Mouse (Mus musculus): Measurements from ENCODE around the gene Taf3. TPM values are rescaled to one million over a fixed set of nuclear protein-coding genes. Genes with fewer than 3 reads are reported as not detected.
A peak's percentile ranks its signal among the peaks of the same experiment; 100 is the strongest.

Taf3 gene
- polyA plus RNA-seq, 2 experiments = 9.2 to 12.4 TPM

DNA sequence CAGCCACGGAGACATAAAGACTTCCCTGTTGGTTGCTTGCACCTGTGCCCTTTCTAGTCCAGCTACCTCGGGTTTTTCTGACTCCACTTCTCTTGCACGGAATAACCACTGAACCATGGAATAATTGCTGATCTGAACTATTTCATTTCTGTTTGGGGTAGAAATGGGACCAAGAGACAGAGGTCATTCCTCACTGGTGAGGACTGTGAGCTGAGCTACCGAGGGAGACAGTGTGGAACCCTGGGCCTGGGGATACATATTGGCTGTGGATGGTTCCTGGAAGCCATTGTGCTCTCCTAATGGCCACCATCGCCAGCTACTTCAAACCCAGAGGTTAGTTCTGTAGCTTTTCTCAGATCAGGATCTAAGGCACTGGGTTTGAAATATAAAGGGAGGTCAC is 157.5 kb downstream of the Taf3 start:
- H3K9me3 ChIP-seq (ENCODE audit: control insufficient read depth, low read length) = no peaks in the 10 kb centered on the region
- no peak for TF ChIP-seq POLR2A (IDR thresholded peaks at IDR 0.05; ENCODE audit: borderline replicate concordance, extremely low read depth, insufficient read depth, insufficient read length)
- ATAC-seq (ENCODE audit: low FRiP score, low read depth) (no peak), DNase-seq (ENCODE audit: low spot score) (no peak)
- H3K27me3 ChIP-seq (ENCODE audit: control insufficient read depth, insufficient read depth, low read length) = peaks cover 94% of the 10 kb centered on the region
- H3K9ac ChIP-seq (ENCODE audit: low read depth, low read length, severe bottlenecking) = no peak overlapping the region
- 0 out of 2 replicates have a peak, but pooled peaks cover 2% of the 10 kb centered on the region for H3K4me1 ChIP-seq (ENCODE audit: control insufficient read depth, insufficient read depth, low read length)
- no peak overlapping the region for H3K4me3 ChIP-seq (replicated peaks; ENCODE audit: low read length)
- H3K27ac ChIP-seq (replicated peaks; ENCODE audit: low read depth, low read length) = no peak overlapping the region
- H3K4me2 ChIP-seq (replicated peaks; ENCODE audit: low read depth, low read length, severe bottlenecking) = no peak overlapping the region
- WGBS = 2% methylated on average over 5 of the region's 5 CpGs
- no peaks in the 10 kb centered on the region for H3K36me3 ChIP-seq (ENCODE audit: control insufficient read depth, insufficient read depth, low read length)

DNA sequence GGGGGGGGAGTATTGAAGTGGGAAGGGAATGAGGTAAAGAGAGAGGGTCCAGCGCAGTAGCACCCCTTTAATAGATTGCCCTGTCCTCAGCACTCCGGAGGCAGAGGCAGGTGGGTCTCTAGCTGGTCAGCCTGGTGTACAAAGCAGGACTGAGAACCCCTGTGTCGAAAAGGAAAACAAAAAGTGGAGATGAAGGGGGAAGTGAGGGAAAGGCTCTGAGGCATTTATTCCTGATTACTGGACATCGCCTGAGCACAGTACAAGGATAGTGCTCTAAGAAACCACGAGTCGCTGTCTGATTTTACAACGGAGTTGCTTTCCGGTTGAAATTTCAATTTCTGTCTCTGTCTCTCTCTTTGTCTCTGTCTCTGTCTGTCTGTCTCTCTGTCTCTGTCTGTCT is 158.1 kb downstream of the Taf3 start:
- ATAC-seq (ENCODE audit: low FRiP score, low read depth) (no peak), DNase-seq (ENCODE audit: low spot score) (no peak)
- no peak overlapping the region for H3K27ac ChIP-seq (replicated peaks; ENCODE audit: low read depth, low read length)
- 0 out of 2 replicates have a peak, but pooled peaks cover 2% of the 10 kb centered on the region for H3K4me1 ChIP-seq (ENCODE audit: control insufficient read depth, insufficient read depth, low read length)
- WGBS = 3% methylated on average over 8 of the region's 8 CpGs
- H3K9ac ChIP-seq (ENCODE audit: low read depth, low read length, severe bottlenecking) = no peak overlapping the region
- no peaks in the 10 kb centered on the region for H3K36me3 ChIP-seq (ENCODE audit: control insufficient read depth, insufficient read depth, low read length)
- H3K4me3 ChIP-seq (replicated peaks; ENCODE audit: low read length) = no peak overlapping the region
- no peak overlapping the region for H3K4me2 ChIP-seq (replicated peaks; ENCODE audit: low read depth, low read length, severe bottlenecking)
- peaks cover 94% of the 10 kb centered on the region for H3K27me3 ChIP-seq (ENCODE audit: control insufficient read depth, insufficient read depth, low read length)
- no peaks in the 10 kb centered on the region for H3K9me3 ChIP-seq (ENCODE audit: control insufficient read depth, low read length)
- no peak for TF ChIP-seq POLR2A (IDR thresholded peaks at IDR 0.05; ENCODE audit: borderline replicate concordance, extremely low read depth, insufficient read depth, insufficient read length)

DNA sequence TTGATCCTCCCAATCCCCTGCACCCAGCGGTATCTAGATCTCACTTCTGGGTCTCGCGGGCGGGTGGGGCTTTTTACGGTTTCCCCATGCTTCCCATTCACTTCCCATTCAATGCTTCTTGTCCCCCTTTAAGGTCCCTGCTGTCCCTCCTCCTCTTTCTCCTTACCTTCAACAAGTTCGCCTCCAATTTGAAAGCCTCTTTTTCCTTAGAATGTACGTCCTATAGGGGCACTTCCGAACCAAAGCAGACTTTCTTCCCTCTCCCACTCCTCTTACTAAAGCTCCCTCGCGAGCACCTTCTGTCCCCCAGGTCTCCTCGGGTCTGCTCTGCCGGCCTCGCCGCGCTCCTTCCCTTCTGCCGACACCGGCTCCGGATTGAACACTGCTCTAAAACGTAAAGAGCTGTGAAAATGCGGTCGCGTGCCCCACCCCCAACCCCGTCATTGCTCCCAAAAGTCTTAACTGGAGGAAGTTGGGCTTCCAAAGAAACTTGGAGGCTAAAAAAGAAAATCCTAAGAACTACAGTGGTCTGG is 158.7 kb downstream of the Taf3 start, which contains the start of gene Gata3:
TSS of gene Gata3 (minus strand) at position 384 of the 533 bp plus-strand sequence.
- no peak for DNase-seq (ENCODE audit: low spot score)
- Histone ChIP-seq H3K4me2 (replicated peaks; ENCODE audit: low read depth, low read length, severe bottlenecking) (peak within 1 kb of the TSS; percentile 25; the same call in 1 of the 2 replicates), H3K36me3 (ENCODE audit: control insufficient read depth, insufficient read depth, low read length) (no peaks in the 10 kb centered on the region), H3K27ac (replicated peaks; ENCODE audit: low read depth, low read length) (no peak within 1 kb of the TSS), H3K9ac (ENCODE audit: low read depth, low read length, severe bottlenecking) (no peak within 1 kb of the TSS), H3K27me3 (ENCODE audit: control insufficient read depth, insufficient read depth, low read length) (peaks cover 94% of the 10 kb centered on the region), H3K4me3 (replicated peaks; ENCODE audit: low read length) (peak within 1 kb of the TSS; percentile 8; the same call in 1 of the 2 replicates), H3K4me1 (ENCODE audit: control insufficient read depth, insufficient read depth, low read length) (0 out of 2 replicates have a peak, but pooled peaks cover 2% of the 10 kb centered on the region), H3K9me3 (ENCODE audit: control insufficient read depth, low read length) (no peaks in the 10 kb centered on the region)
- no peak for TF ChIP-seq POLR2A (IDR thresholded peaks at IDR 0.05; ENCODE audit: borderline replicate concordance, extremely low read depth, insufficient read depth, insufficient read length)
- ATAC-seq (ENCODE audit: low FRiP score, low read depth) = no peak
- 0% methylated on average over 23 of the region's 23 CpGs for WGBS

DNA sequence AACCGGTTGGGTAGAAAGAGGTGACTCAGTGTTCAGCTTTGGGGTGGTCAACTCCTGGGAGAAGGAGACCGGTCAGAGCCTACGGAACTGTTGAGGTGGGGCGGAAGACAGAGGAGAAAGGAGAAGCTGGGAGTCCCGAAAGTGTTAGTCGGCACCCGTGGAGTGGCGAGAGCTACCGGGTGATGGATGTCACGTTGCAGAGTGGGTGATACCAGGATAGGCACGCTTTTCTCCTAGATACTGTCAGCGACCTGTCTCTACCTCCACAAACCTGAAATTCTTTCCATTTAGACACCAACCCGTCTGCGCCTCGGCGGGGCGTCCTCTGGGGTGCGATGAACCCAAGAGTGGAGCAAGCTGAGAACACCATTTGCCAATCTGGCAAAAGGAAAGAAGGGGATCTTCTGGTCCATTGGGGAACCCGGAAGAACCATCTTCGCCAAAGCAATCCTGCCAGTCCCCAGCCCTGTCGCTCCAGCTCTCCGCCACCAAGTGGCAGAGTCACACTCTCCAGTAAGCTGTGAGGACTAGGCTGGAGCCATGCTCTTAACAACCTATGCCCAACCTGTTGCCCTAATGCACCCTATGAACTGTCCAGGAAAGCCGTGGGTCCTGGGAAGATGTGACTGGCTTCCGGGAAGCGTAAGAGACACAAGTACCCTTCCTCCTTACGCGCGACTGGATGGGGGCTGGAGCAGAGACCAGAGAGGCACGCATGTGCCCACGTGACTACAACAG is 159.3 kb downstream of the Taf3 start, which contains the start of gene 9230102O04Rik:
TSS of gene 9230102O04Rik (minus strand) at position 628 of the 738 bp plus-strand sequence.
- H3K9ac ChIP-seq (ENCODE audit: low read depth, low read length, severe bottlenecking) = no peak within 1 kb of the TSS
- peak within 1 kb of the TSS; percentile 25; the same call in 1 of the 2 replicates for H3K4me2 ChIP-seq (replicated peaks; ENCODE audit: low read depth, low read length, severe bottlenecking)
- H3K4me3 ChIP-seq (replicated peaks; ENCODE audit: low read length) = peak within 1 kb of the TSS; percentile 8; the same call in 1 of the 2 replicates
- peaks cover 94% of the 10 kb centered on the region for H3K27me3 ChIP-seq (ENCODE audit: control insufficient read depth, insufficient read depth, low read length)
- no peak within 1 kb of the TSS for H3K27ac ChIP-seq (replicated peaks; ENCODE audit: low read depth, low read length)
- no peaks in the 10 kb centered on the region for H3K9me3 ChIP-seq (ENCODE audit: control insufficient read depth, low read length)
- DNase-seq (ENCODE audit: low spot score) (no peak), ATAC-seq (ENCODE audit: low FRiP score, low read depth) (no peak)
- TF ChIP-seq POLR2A (IDR thresholded peaks at IDR 0.05; ENCODE audit: borderline replicate concordance, extremely low read depth, insufficient read depth, insufficient read length) = no peak
- 1% methylated on average over 30 of the region's 30 CpGs for WGBS
- 0 out of 2 replicates have a peak, but pooled peaks cover 2% of the 10 kb centered on the region for H3K4me1 ChIP-seq (ENCODE audit: control insufficient read depth, insufficient read depth, low read length)
- no peaks in the 10 kb centered on the region for H3K36me3 ChIP-seq (ENCODE audit: control insufficient read depth, insufficient read depth, low read length)

DNA sequence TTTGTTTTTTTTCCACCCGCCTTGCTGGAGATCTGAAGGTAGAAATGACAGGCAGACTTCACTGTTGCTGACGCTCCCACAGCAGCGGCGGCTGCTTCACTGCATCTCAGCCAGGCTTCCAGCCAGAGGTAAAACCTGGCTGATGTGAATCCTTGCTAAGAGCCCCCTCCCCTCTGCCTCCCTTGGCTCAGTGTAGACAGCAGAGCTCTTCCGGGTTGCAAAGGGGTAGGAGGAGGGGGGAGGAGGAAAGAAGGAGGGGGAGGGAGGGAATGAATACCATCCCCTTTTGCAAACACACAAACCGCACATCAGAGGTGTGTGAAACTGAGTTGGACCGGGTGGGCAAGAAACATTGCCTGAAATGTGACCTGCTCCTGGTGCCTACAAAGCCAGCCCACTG is 160.8 kb downstream of the Taf3 start:
- H3K9me3 ChIP-seq (ENCODE audit: control insufficient read depth, low read length) = no peaks in the 10 kb centered on the region
- no peak overlapping the region for H3K27ac ChIP-seq (replicated peaks; ENCODE audit: low read depth, low read length)
- TF ChIP-seq POLR2A (IDR thresholded peaks at IDR 0.05; ENCODE audit: borderline replicate concordance, extremely low read depth, insufficient read depth, insufficient read length) = no peak
- H3K27me3 ChIP-seq (ENCODE audit: control insufficient read depth, insufficient read depth, low read length) = peaks cover 91% of the 10 kb centered on the region
- no peak overlapping the region for H3K4me3 ChIP-seq (replicated peaks; ENCODE audit: low read length)
- H3K4me1 ChIP-seq (ENCODE audit: control insufficient read depth, insufficient read depth, low read length) = 0 out of 2 replicates have a peak, but pooled peaks cover 2% of the 10 kb centered on the region
- ATAC-seq (ENCODE audit: low FRiP score, low read depth) (no peak), DNase-seq (ENCODE audit: low spot score) (no peak)
- H3K36me3 ChIP-seq (ENCODE audit: control insufficient read depth, insufficient read depth, low read length) = no peaks in the 10 kb centered on the region
- WGBS = 1% methylated on average over 7 of the region's 7 CpGs
- H3K4me2 ChIP-seq (replicated peaks; ENCODE audit: low read depth, low read length, severe bottlenecking) = no peak overlapping the region
- no peak overlapping the region for H3K9ac ChIP-seq (ENCODE audit: low read depth, low read length, severe bottlenecking)
